Mouse (Mus musculus) E14TG2a.4 (cell line): ENCODE measurements around the gene Tmem216.

ENCODE experiments used
- CTCF ChIP-seq: conservative IDR thresholded peaks from 2 replicates; pipeline ENCODE4 v1.5.1; 2014; ENCODE audit warnings: low read length
- NANOG ChIP-seq: IDR thresholded peaks from 2 replicates; pipeline ENCODE4 v1.6.1; 2014; ENCODE audit warnings: borderline replicate concordance, low read length, mixed read lengths
- POU5F1 ChIP-seq: IDR thresholded peaks from 2 replicates; pipeline ENCODE4 v1.6.1; 2014; ENCODE audit warnings: low read length, borderline replicate concordance

DNA sequence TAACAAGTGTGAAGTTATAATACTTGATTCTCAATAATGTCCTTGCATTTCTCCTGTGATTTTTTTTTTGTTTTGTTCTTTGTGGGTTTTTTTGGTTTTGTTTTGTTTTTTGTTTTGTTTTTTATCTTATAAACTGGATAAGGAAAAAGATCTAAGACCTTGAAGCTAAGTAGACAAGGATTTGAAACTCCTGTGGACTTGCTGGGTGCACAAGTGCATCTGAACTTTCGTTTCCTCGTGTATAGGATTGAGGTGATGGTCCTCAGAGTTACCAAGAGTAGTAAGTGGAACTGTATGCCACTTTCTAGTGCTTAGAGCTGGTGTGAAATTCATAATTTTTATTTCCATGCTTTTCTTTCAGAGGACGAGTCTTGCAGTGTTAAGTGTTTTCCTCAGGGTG lies 24.1 kb upstream of the Tmem216 start:
- TF ChIP-seq CTCF (no peak), POU5F1 (no peak), NANOG (no peak)
